Mouse (Mus musculus) liver, adult 2 months (tissue): ENCODE measurements around the gene Sidt1.

Source experiments
- CTCF ChIP-seq: fragments of 200-500 bp; IDR thresholded peaks from 2 replicates; pipeline ENCODE4 v1.5.1; 2011; ENCODE audit warnings: low read depth, low read length, control low read depth
- POLR2A ChIP-seq: fragments of 200-500 bp; IDR thresholded peaks from 2 replicates; pipeline ENCODE4 v1.6.1; 2011; ENCODE audit warnings: low read length, control low read depth; ENCODE audit not compliant: insufficient read depth; ENCODE audit errors: extremely low read depth

DNA sequence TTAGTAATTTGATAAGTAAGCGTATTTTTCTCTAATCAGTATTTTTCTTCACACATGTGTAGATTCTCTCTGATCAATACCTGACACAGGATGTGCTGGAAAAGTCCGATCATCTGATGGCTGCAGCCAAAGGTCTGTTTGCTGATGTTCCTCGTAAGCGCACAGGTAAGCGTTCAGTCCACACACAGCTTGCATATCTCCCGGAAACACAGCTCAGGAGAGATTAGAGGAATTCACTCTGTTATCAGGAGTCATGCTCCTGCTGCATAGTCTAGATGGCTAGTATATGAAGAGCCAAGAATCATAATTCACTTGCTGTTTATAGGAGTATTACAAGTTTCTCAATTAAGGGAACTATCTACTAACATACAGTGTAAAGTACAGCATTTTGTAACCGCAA is 32.5 kb upstream of the Sidt1 start:
- TF ChIP-seq CTCF: no peak
- TF ChIP-seq POLR2A: no peak
